Mouse (Mus musculus): ENCODE measurements around the gene Tcn2. TPM values are rescaled to one million over a fixed set of nuclear protein-coding genes. Genes with fewer than 3 reads are reported as not detected.

Tcn2 gene
- total RNA-seq, 2 experiments from 2014 or later: 13.2 to 16.2 TPM

DNA sequence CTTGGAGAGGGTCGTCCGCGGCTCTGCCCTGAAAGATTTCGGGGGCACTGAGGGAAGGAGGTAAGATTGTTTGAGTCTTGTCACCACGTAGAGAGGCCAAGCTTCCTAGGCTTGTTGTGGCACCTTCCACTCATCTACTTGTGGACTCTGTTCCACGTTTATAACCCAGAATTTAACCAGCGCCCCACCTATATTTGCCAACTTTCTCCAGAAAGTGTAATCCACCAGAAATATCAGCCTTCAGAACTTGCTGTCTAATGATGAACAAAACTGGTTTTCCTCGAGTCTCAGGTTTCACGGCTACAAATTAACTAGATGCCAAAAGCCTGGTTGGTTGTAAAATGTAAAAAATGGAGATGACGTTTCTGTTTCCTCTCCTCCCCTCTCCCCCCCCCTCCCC is 36.5 kb downstream of the Tcn2 start:
- no peak for DNase-seq (ENCODE audit: low spot score in 2 of 2)

DNA sequence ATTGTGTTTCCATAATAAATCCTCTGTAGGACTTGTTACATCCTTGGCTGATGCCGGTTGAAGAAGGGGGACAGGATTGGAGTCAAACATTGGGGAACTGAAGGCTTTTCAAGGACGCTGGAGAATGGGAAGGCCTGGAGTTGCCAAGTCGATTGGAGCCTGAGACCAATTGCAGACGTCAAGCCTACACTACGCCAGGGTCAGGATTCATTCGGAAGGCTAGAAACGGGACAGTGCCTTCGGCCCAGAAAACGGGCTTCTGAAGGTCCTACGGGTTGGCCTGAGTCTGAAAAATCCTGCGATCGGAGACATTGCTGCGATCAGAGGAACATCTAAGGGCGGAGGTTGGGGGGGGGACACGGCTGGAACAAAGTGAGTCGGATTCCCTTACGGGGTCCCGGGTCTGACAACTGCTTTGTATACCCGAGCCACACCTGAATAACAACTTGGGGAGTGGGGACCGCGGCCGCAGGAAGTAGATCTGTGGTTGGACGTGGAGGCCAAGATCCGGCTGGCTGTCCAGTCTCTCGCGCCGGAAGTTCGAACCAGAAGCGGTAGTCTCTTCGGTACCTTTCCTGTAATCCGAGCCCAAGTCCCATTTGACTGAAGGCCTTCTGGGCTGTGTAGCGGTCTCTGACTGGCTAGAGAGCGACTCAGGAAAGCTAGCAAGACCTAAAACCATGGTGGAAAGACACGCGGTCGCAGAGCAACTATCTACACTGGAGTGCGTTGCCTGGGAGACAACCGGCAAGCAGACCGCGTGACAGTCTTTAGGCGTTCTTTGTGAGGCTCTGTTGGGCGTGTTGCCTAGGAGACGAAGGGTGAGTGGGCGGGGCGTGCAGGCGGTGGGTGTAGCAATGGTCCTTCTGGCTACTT is 37.3 kb downstream of the Tcn2 start, which contains the start of the genes 4921536K21Rik and Dusp18:
Gene 4921536K21Rik (minus strand): TSS at position 693 of the 876 bp plus-strand sequence.
Gene Dusp18 (plus strand): TSS at position 835 of the 876 bp plus-strand sequence.
- DNase-seq (ENCODE audit: low spot score in 2 of 2): peak; percentile 92 to 95

DNA sequence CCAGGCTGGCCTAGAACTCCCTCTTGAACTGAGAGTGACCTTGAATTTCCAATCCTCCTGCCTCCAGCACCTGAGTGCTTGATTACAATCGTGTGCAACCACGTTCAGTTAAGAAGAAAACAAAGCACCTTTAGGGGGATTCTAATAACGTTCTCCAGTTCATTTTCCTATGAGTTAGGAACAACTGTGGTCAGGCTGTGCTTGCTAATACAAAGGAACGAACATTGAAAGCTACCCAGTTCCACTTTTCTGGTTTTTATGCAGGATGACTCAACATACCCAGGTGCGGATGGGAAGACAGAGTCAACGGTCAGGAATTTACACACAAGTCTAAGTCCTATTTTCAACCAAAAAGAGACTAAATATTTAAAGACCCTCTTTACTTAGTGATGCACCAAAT is 38.0 kb downstream of the Tcn2 start:
- no peak for DNase-seq (ENCODE audit: low spot score in 2 of 2)

DNA sequence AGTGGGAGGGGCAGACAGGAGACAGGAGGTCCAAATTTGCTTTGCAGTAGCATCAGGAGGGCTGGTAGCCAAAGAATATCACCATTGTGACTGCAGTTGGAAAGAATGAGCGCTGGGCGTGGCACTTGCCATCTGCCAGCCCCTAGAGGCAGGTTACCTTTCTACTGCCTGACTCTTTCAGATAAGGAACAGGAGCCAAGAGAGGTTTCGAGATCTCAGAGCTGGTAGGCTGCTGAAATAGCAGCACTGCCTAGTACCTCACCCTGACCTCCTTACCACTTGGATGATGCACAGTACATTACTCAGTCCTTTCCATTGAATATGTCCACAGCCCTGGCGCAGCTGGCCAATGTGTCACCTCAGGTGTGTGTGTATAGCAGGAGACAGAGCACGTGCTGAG is 44.6 kb downstream of the Tcn2 start:
- DNase-seq (ENCODE audit: low spot score in 2 of 2): no peak

DNA sequence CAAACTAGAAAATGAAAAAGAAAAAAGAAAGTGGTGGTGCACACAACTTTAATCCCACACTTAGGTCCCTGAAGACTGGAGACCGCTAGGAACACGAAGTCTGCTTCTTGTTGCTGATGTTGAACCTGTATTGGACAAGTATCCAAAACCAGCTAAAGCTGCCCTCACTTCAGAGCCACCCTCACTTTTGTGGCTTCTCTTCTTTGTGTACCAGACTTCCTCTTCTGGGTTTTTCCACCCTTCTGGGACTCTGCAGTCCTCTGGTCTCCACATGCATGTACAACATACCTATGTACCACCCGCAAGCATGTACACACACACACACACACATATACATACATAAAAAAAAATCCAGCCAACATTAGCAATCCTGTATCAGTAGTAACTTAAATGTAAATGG is 48.2 kb downstream of the Tcn2 start:
- no peak for DNase-seq (ENCODE audit: low spot score in 2 of 2)

DNA sequence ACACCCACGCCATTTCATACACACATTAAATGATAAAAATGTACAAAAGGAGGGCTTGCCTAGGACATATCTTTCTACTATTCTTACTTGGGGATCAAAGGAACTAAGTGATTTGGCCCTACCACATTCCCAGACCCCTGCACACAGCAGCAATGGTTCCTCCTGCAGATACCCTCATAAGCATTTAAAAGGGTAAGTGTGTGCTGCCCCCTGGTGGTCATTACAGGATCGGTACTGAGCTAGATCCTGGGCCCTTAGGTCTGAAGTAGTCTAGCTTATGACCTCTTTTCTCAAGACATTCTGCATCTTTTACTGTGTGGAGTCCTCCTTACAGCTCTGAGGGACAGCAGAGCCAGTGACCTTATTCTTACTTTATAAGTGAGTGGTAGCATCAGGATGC is 52.1 kb downstream of the Tcn2 start:
- DNase-seq (ENCODE audit: low spot score in 2 of 2): peak; percentile 78

DNA sequence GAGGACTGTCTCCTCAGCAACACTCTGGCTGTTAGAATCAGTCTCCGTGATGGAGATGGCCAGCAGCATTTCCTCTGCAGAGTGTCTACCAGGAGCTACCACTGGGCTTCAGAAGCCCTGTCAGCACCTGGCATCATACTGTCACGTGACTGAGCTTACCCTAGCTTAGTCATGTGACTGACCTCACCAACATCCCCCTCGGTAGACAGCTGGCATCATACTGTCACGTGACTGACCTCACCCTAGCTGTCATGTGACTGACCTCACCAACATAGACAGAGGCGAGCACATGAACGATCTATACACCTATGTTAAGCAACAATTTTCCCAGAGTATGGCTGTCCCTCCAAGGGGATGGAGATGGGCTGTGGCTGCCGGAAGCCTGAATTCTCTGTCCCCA is 53.3 kb downstream of the Tcn2 start:
- no peak for DNase-seq (ENCODE audit: low spot score in 2 of 2)

DNA sequence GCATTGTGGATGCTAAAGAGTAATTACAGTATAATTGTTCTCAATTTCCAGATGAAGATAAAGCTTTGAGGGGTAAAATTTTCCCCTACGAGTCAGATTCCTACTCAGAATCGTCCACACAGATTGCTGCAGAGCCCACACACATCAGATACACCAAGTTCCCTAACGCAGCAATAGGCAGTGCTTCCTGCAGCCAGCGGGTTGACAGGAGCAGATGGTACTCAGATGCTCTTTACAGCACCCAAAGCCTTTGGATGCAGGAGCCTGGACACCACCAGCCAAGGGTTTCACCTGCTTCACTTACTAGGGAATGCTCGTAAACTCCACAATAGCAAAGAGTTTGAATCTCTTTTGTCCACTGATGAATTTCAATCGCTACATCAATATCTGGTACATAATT is 55.5 kb downstream of the Tcn2 start:
- DNase-seq (ENCODE audit: low spot score in 2 of 2): no peak

Other genes starting within 250 kb of the Tcn2 start
- 10 to 100 TPM; 84.0 to 87.2 TPM for gene Osbp2, start 68.3 kb downstream of the Tcn2 start, total RNA-seq (2021)
- under 1 TPM; 0.62 to 0.69 TPM for gene 4921536K21Rik, start 37.1 kb downstream of the Tcn2 start, total RNA-seq (2021)
- 10 to 100 TPM; 19.8 to 22.6 TPM for gene Dusp18, start 36.9 kb downstream of the Tcn2 start, total RNA-seq (2021)
- gene Slc35e4, start 17.5 kb downstream of the Tcn2 start, total RNA-seq (2021): 10 to 100 TPM; 21.8 to 22.2 TPM
- 10 to 100 TPM; 37.1 to 51.0 TPM for gene Pes1, start 31.8 kb upstream of the Tcn2 start, total RNA-seq (2021)
- not detected for gene 4930556J24Rik, start 44.6 kb upstream of the Tcn2 start, total RNA-seq (2021)
- 10 to 100 TPM in 1 of 2 experiments, 1 to 10 TPM in 1; 8.9 to 10.2 TPM for gene Gal3st1, start 51.5 kb upstream of the Tcn2 start, total RNA-seq (2021)
- 1 to 10 TPM in 1 of 2 experiments, under 1 TPM in 1; 0.38 to 1.1 TPM for gene Sec14l4, start 99.3 kb upstream of the Tcn2 start, total RNA-seq (2021)
- gene Sec14l3, start 132.7 kb upstream of the Tcn2 start, total RNA-seq (2021): 1 to 10 TPM; 3.7 to 4.5 TPM
- 10 to 100 TPM; 62.5 to 66.0 TPM for gene Mtfp1, start 163.3 kb upstream of the Tcn2 start, total RNA-seq (2021)
- 10 to 100 TPM; 24.3 to 26.8 TPM for gene Sec14l2, start 191.3 kb upstream of the Tcn2 start, total RNA-seq (2021)
- gene Rnf215, start 203.0 kb upstream of the Tcn2 start, total RNA-seq (2021): 10 to 100 TPM; 47.7 to 49.4 TPM
- 10 to 100 TPM; 13.4 to 14.6 TPM for gene Ccdc157, start 228.1 kb upstream of the Tcn2 start, total RNA-seq (2021)
- 10 to 100 TPM; 61.1 to 72.9 TPM for gene Sf3a1, start 228.2 kb upstream of the Tcn2 start, total RNA-seq (2021)